Mouse (Mus musculus) left cerebral cortex, adult 11 months (tissue): ENCODE data around the gene 1700008O03Rik.

Source experiments
- DNase-seq: peaks from one replicate; pipeline ENCODE4 v3.0.0; 2022; ENCODE audit warnings: low spot score

The 1700008O03Rik gene

GRCm38 (mm10) chr7:44385720-44386119, at the start of gene 1700008O03Rik:
Gene 1700008O03Rik (minus strand): TSS chr7:44385820.
- no peak for DNase-seq

- DNase-seq: no peak
Measured at GRCm38 (mm10) chr7:44434089-44434488, 48.5 kb upstream of the 1700008O03Rik start.

GRCm38 (mm10) chr7:44433371-44433770, 47.8 kb upstream of the 1700008O03Rik start:
- DNase-seq: peak; percentile 42

- DNase-seq: no peak
Measured at GRCm38 (mm10) chr7:44432550-44432949, 46.9 kb upstream of the 1700008O03Rik start.

- no peak for DNase-seq
Measured at GRCm38 (mm10) chr7:44429534-44430488, 44.2 kb upstream of the 1700008O03Rik start.

GRCm38 (mm10) chr7:44428968-44429521, 43.4 kb upstream of the 1700008O03Rik start, which contains the start of gene Lrrc4b:
Gene Lrrc4b (plus strand): TSS chr7:44429018.
- peak; percentile 65 for DNase-seq

- DNase-seq: no peak
Measured at GRCm38 (mm10) chr7:44428171-44428950, 42.7 kb upstream of the 1700008O03Rik start.

GRCm38 (mm10) chr7:44427666-44428065, 42.0 kb upstream of the 1700008O03Rik start:
- no peak for DNase-seq

GRCm38 (mm10) chr7:44413307-44413706, 27.7 kb upstream of the 1700008O03Rik start:
- no peak for DNase-seq

GRCm38 (mm10) chr7:44411144-44411543, 25.5 kb upstream of the 1700008O03Rik start:
- DNase-seq: no peak

GRCm38 (mm10) chr7:44406015-44406355, 20.4 kb upstream of the 1700008O03Rik start:
- no peak for DNase-seq

- DNase-seq: peak; percentile 97
Measured at GRCm38 (mm10) chr7:44405346-44406014, 19.9 kb upstream of the 1700008O03Rik start.

- no peak for DNase-seq
Measured at GRCm38 (mm10) chr7:44401673-44402072, 16.1 kb upstream of the 1700008O03Rik start.

- no peak for DNase-seq
Measured at GRCm38 (mm10) chr7:44398570-44398969, 12.9 kb upstream of the 1700008O03Rik start.

GRCm38 (mm10) chr7:44393284-44393683, 7.7 kb upstream of the 1700008O03Rik start:
- no peak for DNase-seq

GRCm38 (mm10) chr7:44392341-44392740, 6.7 kb upstream of the 1700008O03Rik start:
- DNase-seq: no peak

GRCm38 (mm10) chr7:44391831-44392230, 6.2 kb upstream of the 1700008O03Rik start:
- no peak for DNase-seq

- DNase-seq: no peak
Measured at GRCm38 (mm10) chr7:44384716-44385059, 932 bp downstream of the 1700008O03Rik start.

- DNase-seq: peak; percentile 69
Measured at GRCm38 (mm10) chr7:44383980-44384715, 1.5 kb downstream of the 1700008O03Rik start, which contains the start of gene Syt3. Gene Syt3 (plus strand): TSS chr7:44384102.

- no peak for DNase-seq
Measured at GRCm38 (mm10) chr7:44382541-44382940, 3.1 kb downstream of the 1700008O03Rik start.

- DNase-seq: no peak
Measured at GRCm38 (mm10) chr7:44378290-44378689, 7.3 kb downstream of the 1700008O03Rik start.
